Mouse (Mus musculus): ENCODE measurements around the gene Gm8206. TPM values are rescaled to one million over a fixed set of nuclear protein-coding genes. Genes with fewer than 3 reads are reported as not detected.

Gene Gm8206
- polyA plus RNA-seq (2012; rRNA removed), result 3.4 and 3.8 TPM in 2 replicates

DNA sequence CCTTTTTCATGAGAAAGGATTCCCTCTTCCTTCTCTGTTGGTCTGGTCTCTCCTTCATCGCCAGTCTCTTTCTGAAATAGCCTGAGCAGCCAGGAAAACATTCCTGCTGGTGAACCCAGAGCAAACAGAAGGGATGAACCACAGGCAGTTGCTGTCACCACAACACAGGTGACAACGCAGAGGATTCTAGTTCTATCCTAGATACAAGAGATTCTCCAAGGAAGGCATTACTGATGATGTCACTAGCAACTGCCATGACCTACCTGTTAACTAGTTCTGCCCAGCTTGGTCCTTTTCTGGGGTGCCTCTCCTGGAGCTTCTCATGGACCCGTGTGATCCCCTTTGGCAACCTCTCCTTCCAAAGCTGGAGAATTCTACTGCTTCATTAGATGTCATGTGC is at the start of gene Gm8206:
Gm8206 (minus strand) TSS at position 101 of the 400 bp plus-strand sequence.

DNA sequence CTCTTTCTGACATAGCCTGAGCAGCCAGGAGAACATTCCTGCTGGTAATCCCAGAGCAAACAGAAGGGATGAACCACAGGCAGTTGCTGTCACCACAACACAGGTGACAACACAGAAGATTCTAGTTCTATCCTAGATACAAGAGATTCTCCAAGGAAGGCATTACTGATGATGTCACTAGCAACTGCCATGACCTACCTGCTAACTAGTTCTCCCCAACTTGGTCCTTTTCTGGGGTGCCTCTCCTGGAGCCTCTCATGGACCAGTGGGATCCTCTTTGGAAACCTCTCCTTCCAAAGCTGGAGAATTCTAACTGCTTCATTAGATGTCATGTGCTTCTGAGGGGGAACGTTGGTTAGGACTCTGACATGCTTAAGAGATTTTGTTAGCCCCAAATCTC is 32.0 kb upstream of the Gm8206 start, which contains the start of gene Gm3476:
Gm3476 (minus strand) TSS at position 101 of the 400 bp plus-strand sequence.

DNA sequence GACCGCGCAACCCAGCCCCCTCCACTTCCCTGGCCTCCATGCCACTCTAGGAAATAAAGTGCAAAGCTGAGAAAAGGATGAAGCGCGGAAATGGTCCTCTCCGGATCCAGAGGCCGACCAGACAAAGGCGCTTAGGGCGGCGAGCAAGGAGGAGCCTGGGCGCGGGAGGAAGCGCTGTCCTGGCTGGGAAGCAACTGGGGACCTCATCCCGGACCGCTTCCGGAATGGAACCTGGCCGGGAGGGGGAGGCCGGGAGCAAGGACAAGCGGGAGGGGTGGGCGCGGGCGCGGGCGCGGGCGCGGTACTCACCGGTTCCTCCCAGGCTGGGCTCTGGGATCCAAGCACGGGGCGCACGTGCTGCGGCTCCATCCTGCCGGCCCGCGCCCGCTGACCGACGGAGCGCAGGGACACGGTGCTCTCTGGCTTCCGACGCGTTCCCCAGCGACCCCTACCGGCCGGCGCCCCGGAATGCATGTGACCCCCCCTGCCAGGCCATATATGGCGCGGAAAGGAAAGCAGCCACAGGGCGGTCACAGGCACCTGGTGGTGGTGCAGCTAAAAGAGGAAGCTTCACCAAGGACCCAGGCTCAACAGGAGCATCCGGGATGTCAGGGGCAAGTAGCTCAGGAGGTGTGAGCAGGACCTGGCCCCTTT is 14.7 kb upstream of the Gm8206 start, which contains the start of gene Gm3468:
Gm3468 (minus strand) TSS at position 394 of the 654 bp plus-strand sequence.

DNA sequence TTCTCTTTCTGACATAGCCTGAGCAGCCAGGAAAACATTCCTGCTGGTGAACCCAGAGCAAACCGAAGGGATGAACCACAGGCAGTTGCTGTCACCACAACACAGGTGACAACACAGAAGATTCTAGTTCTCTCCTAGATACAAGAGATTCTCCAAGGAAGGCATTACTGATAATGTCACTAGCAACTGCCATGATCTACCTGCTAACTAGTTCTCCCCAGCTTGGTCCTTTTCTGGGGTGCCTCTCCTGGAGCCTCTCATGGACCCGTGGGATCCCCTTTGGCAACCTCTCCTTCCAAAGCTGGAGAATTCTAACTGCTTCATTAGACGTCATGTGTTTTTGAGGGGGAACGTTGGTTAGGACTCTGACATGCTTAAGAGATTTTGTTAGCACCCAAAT is 35.6 kb downstream of the Gm8206 start, which contains the start of gene Gm6337:
Gm6337 (minus strand) TSS at position 101 of the 400 bp plus-strand sequence.

DNA sequence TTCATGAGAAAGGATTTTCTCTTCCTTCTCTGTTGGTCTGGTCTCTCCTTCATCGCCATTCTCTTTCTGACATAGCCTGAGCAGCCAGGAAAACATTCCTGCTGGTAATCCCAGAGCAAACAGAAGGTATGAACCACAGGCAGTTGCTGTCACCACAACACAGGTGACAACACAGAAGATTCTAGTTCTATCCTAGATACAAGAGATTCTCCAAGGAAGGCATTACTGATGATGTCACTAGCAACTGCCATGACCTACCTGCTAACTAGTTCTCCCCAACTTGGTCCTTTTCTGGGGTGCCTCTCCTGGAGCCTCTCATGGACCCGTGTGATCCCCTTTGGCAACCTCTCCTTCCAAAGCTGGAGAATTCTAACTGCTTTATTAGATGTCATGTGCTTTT is 114.7 kb downstream of the Gm8206 start, which contains the start of gene Gm3453:
Gm3453 (minus strand) TSS at position 101 of the 400 bp plus-strand sequence.

Other genes starting within 250 kb of the Gm8206 start
- 0.60 and 0.64 TPM in 2 replicates for gene Gm8237, start 213.6 kb downstream of the Gm8206 start, polyA plus RNA-seq (2012; rRNA removed)
- gene Gm3248, start 132.2 kb downstream of the Gm8206 start, polyA plus RNA-seq (2012; rRNA removed), result 2.0 and 2.2 TPM in 2 replicates
- gene Gm3453, start 114.8 kb downstream of the Gm8206 start, polyA plus RNA-seq (2012; rRNA removed), result not detected in 2 replicates
- gene Gm6337, start 35.7 kb downstream of the Gm8206 start, polyA plus RNA-seq (2012; rRNA removed), result not detected in 2 replicates
- gene Gm3468, start 14.7 kb upstream of the Gm8206 start, polyA plus RNA-seq (2012; rRNA removed), result 7.8 and 8.3 TPM in 2 replicates
- gene Gm3476, start 31.9 kb upstream of the Gm8206 start, polyA plus RNA-seq (2012; rRNA removed), result not detected in 2 replicates
- gene Gm21560, start 125.3 kb upstream of the Gm8206 start, polyA plus RNA-seq (2012; rRNA removed), result not detected in 2 replicates
- 2.5 and 3.0 TPM in 2 replicates for gene Gm3411, start 193.3 kb upstream of the Gm8206 start, polyA plus RNA-seq (2012; rRNA removed)
- 0.18 and 0.21 TPM in 2 replicates for gene Gm21103, start 210.9 kb upstream of the Gm8206 start, polyA plus RNA-seq (2012; rRNA removed)
- gene Gm3618, start 249.7 kb upstream of the Gm8206 start, polyA plus RNA-seq (2012; rRNA removed), result not detected in 2 replicates